Mouse (Mus musculus) stomach, embryonic 14.5 days (tissue): ENCODE data around the gene Fcamr. TPM values are rescaled to one million over a fixed set of nuclear protein-coding genes. Genes with fewer than 3 reads are reported as not detected.

Experiments
- ATAC-seq: fragments of 200-750 bp; cut with Nextera tagmentation; 2 replicates; pipeline ENCODE4 v1.8.0; 2017; ENCODE audit warnings: low read depth, moderate TSS enrichment; ENCODE audit not compliant: insufficient number of reproducible peaks, insufficient read depth, low FRiP score
- H3K27ac ChIP-seq: fragments of 300-500 bp; sonication (generic); 2 replicates; pipeline ENCODE4 v1.5.1; 2014; ENCODE audit warnings: mild to moderate bottlenecking, low read length, moderate library complexity, mixed read lengths
- H3K27me3 ChIP-seq: fragments of 300-500 bp; sonication (generic); 2 replicates; pipeline ENCODE4 v1.6.1; 2014; ENCODE audit warnings: low read length, control low read depth, mixed read lengths; ENCODE audit not compliant: control insufficient read depth, insufficient read depth
- H3K36me3 ChIP-seq: fragments of 300-500 bp; sonication (generic); 2 replicates; pipeline ENCODE4 v1.6.1; 2014; ENCODE audit warnings: mild to moderate bottlenecking, control low read depth, low read length, moderate library complexity, mixed read lengths; ENCODE audit not compliant: control insufficient read depth, insufficient read depth
- H3K4me1 ChIP-seq: fragments of 300-500 bp; sonication (generic); 2 replicates; pipeline ENCODE4 v1.6.1; 2014; ENCODE audit warnings: low read length, control low read depth, mixed read lengths; ENCODE audit not compliant: control insufficient read depth, insufficient read depth
- H3K4me2 ChIP-seq: fragments of 300-500 bp; sonication (generic); replicated peaks from 2 replicates; pipeline ENCODE4 v1.6.1; 2014; ENCODE audit warnings: low read depth, low read length, control low read depth
- H3K4me3 ChIP-seq: fragments of 300-500 bp; sonication (generic); 2 replicates; pipeline ENCODE4 v1.5.1; 2014; ENCODE audit warnings: low read depth, low read length, control low read depth
- H3K9ac ChIP-seq: fragments of 300-500 bp; sonication (generic); replicated peaks from 2 replicates; pipeline ENCODE4 v1.6.1; 2014; ENCODE audit warnings: low read depth, mild to moderate bottlenecking, control low read depth, low read length, moderate library complexity, mixed read lengths
- H3K9me3 ChIP-seq: fragments of 300-500 bp; sonication (generic); 2 replicates; pipeline ENCODE4 v1.6.1; 2016; ENCODE audit warnings: low read depth, low read length, control low read depth; ENCODE audit not compliant: control insufficient read depth
- WGBS: fragments of 180-500 bp; shearing (Covaris S2); extraction: QIAGEN DNeasy Blood & Tissue Kit; methylation state at CpG from one replicate; pipeline ENCODE4 v1.1.7; 2014; 5-methylcytosine and 5-hydroxymethylcytosine counted together
- polyA plus RNA-seq: library from polyadenylated mRNA; unstranded; fragments of >200 nt; fragmentation: Nextera tagmentation; extraction: Ambion mirVana; gene quantifications from 2 replicates; pipeline ENCODE4 v1.2.1, GENCODE M21; 2014

Fcamr gene
- polyA plus RNA-seq, 1 experiment from 2014 or later: 0.22 TPM

DNA sequence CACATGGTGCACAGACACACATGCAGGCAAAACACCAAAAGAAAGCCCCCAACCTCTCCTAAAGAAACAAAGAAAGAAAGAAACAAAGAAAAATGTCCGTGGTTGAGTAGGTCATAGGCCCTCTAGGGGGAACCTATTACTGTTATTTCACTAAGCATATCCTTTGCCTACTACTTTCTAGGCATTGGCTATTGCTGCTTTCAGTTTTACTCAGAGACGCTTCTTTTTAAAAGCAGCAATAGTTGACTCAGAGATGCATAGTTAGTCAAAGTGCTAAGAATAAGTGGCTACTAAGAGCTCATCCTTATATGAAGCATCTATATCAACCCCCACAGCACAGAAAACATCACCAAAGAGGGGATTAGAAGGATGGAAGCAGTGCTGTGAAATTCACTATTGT, 5.4 kb upstream of the Fcamr start:
- no peaks in the 10 kb centered on the region for H3K27me3 ChIP-seq
- H3K4me2 ChIP-seq: no peak overlapping the region
- H3K4me1 ChIP-seq: no peaks in the 10 kb centered on the region
- H3K9me3 ChIP-seq: no peaks in the 10 kb centered on the region; the same call in 1 of the 2 replicates
- 72% methylated on average over 2 of the region's 2 CpGs for WGBS
- H3K4me3 ChIP-seq: no peak overlapping the region
- no peak for ATAC-seq
- no peak overlapping the region for H3K27ac ChIP-seq
- H3K9ac ChIP-seq: no peak overlapping the region
- H3K36me3 ChIP-seq: no peaks in the 10 kb centered on the region

GRCm38 (mm10) chr1:130796967-130797684, 3.6 kb upstream of the Fcamr start:
- H3K9me3 ChIP-seq: no peaks in the 10 kb centered on the region; the same call in 1 of the 2 replicates
- no peaks in the 10 kb centered on the region for H3K4me1 ChIP-seq
- no peak for ATAC-seq
- no peak overlapping the region for H3K4me2 ChIP-seq
- no peak overlapping the region for H3K27ac ChIP-seq
- H3K4me3 ChIP-seq: no peak overlapping the region
- H3K9ac ChIP-seq: no peak overlapping the region
- 82% methylated on average over 8 of the region's 8 CpGs for WGBS
- H3K36me3 ChIP-seq: no peaks in the 10 kb centered on the region
- H3K27me3 ChIP-seq: no peaks in the 10 kb centered on the region

DNA sequence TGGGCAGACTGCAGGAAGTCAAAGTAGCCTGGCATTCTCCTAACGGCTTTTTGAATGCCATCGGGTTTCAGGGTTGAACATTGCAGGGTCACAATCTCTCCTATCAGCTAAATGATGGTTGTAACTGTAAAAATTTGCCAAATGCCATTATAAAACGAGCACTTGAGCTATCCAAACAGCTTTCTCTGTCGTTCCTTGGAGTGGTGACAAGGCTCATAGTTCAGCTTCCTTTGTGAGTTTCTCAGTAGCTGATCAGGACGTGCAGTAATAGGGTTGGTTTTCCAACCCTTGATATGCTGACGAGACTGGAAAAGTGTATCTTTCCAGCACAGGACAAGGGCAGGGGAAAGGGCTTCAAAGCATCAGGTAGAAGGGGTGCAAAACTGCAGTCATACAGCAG, 2.7 kb upstream of the Fcamr start:
- ATAC-seq: no peak
- H3K4me2 ChIP-seq: no peak overlapping the region
- H3K4me3 ChIP-seq: no peak overlapping the region
- H3K9me3 ChIP-seq: no peaks in the 10 kb centered on the region
- no peaks in the 10 kb centered on the region for H3K27me3 ChIP-seq
- H3K4me1 ChIP-seq: no peaks in the 10 kb centered on the region
- H3K9ac ChIP-seq: no peak overlapping the region
- H3K27ac ChIP-seq: no peak overlapping the region
- 66% methylated on average over 6 of the region's 6 CpGs for WGBS
- H3K36me3 ChIP-seq: no peaks in the 10 kb centered on the region

GRCm38 (mm10) chr1:130798551-130798950, 2.2 kb upstream of the Fcamr start:
- 55% methylated on average over 3 of the region's 3 CpGs for WGBS
- Histone ChIP-seq H3K4me3 (no peak overlapping the region), H3K36me3 (no peaks in the 10 kb centered on the region), H3K27me3 (no peaks in the 10 kb centered on the region), H3K4me1 (no peaks in the 10 kb centered on the region), H3K27ac (no peak overlapping the region), H3K9me3 (no peaks in the 10 kb centered on the region), H3K9ac (no peak overlapping the region), H3K4me2 (no peak overlapping the region)
- no peak for ATAC-seq

DNA sequence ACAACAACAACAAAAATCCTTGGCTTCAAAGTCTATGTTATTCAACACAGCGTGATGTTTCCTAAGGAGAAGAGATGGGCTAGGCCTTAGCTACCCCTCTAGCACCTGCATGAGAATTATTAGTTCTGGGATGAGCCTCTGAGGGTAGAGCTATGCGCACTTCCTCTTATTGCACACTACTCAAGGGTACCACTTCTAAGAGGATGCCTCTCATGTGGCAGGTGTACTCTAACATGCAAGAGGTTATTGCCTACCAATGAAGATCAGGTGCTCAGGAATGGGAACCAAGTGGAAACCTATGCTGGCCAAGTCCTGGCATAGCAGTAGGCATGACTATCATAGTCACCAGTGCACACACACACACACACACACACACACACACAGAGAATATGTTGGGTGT, 1.3 kb upstream of the Fcamr start:
- no peak for ATAC-seq
- H3K4me3 ChIP-seq: no peak overlapping the region

GRCm38 (mm10) chr1:130801511-130801910, 809 bp downstream of the Fcamr start:
- ATAC-seq: no peak
- H3K9me3 ChIP-seq: no peaks in the 10 kb centered on the region
- no peaks in the 10 kb centered on the region for H3K27me3 ChIP-seq
- H3K9ac ChIP-seq: no peak overlapping the region
- WGBS: 74% methylated on average over 2 of the region's 2 CpGs
- H3K27ac ChIP-seq: no peak overlapping the region
- no peaks in the 10 kb centered on the region for H3K4me1 ChIP-seq
- no peak overlapping the region for H3K4me2 ChIP-seq
- H3K4me3 ChIP-seq: no peak overlapping the region
- no peaks in the 10 kb centered on the region for H3K36me3 ChIP-seq

More for the DNA sequence above, 1.3 kb upstream of the Fcamr start:
- H3K9ac ChIP-seq: no peak overlapping the region
- no peaks in the 10 kb centered on the region for H3K4me1 ChIP-seq
- H3K4me2 ChIP-seq: no peak overlapping the region
- no peaks in the 10 kb centered on the region for H3K27me3 ChIP-seq
- 94% methylated on average over 2 of the region's 2 CpGs for WGBS
- H3K9me3 ChIP-seq: no peaks in the 10 kb centered on the region
- no peaks in the 10 kb centered on the region for H3K36me3 ChIP-seq
- H3K27ac ChIP-seq: no peak overlapping the region

GRCm38 (mm10) chr1:130802976-130803375, 2.3 kb downstream of the Fcamr start:
- no peak for ATAC-seq
- no peaks in the 10 kb centered on the region for H3K27me3 ChIP-seq
- no peaks in the 10 kb centered on the region for H3K4me1 ChIP-seq
- WGBS: 44% methylated on average over 6 of the region's 6 CpGs
- H3K27ac ChIP-seq: no peak overlapping the region
- no peaks in the 10 kb centered on the region for H3K9me3 ChIP-seq
- H3K4me2 ChIP-seq: no peak overlapping the region
- H3K4me3 ChIP-seq: no peak overlapping the region
- H3K36me3 ChIP-seq: no peaks in the 10 kb centered on the region
- no peak overlapping the region for H3K9ac ChIP-seq

- Histone ChIP-seq H3K27ac (no peak overlapping the region), H3K4me3 (no peak overlapping the region), H3K9ac (no peak overlapping the region), H3K4me2 (no peak overlapping the region), H3K9me3 (no peaks in the 10 kb centered on the region), H3K4me1 (no peaks in the 10 kb centered on the region), H3K27me3 (no peaks in the 10 kb centered on the region), H3K36me3 (no peaks in the 10 kb centered on the region)
- WGBS: 49% methylated on average over 6 of the region's 6 CpGs
- no peak for ATAC-seq
Observed at GRCm38 (mm10) chr1:130804279-130804678, 3.6 kb downstream of the Fcamr start.

- Histone ChIP-seq H3K9ac (no peak overlapping the region), H3K36me3 (no peaks in the 10 kb centered on the region), H3K27me3 (no peaks in the 10 kb centered on the region), H3K4me3 (no peak overlapping the region), H3K4me2 (no peak overlapping the region), H3K4me1 (no peaks in the 10 kb centered on the region), H3K9me3 (no peaks in the 10 kb centered on the region), H3K27ac (no peak overlapping the region)
- WGBS: 74% methylated on average over 3 of the region's 3 CpGs
- no peak for ATAC-seq
Observed at GRCm38 (mm10) chr1:130810906-130811305, 10.2 kb downstream of the Fcamr start.
